Mouse (Mus musculus) forebrain, embryonic 16.5 days (tissue): Measurements from ENCODE around the gene Hs1bp3. TPM values are rescaled to one million over a fixed set of nuclear protein-coding genes. Genes with fewer than 3 reads are reported as not detected.
A peak's percentile ranks its signal among the peaks of the same experiment; 100 is the strongest.

Experiments used
- ATAC-seq: fragments of 200-750 bp; cut with Nextera tagmentation; 2 replicates; pipeline ENCODE4 v1.8.0; 2017; ENCODE audit warnings: mild to moderate bottlenecking, moderate library complexity
- H3K27ac ChIP-seq: fragments of 300-500 bp; sonication (generic); 2 replicates; pipeline ENCODE4 v1.5.1; 2014; ENCODE audit warnings: low read length, control low read depth
- H3K27me3 ChIP-seq: fragments of 300-500 bp; sonication (generic); replicated peaks from 2 replicates; pipeline ENCODE4 v1.6.1; 2014; ENCODE audit warnings: low read length; ENCODE audit not compliant: control insufficient read depth, insufficient read depth
- H3K36me3 ChIP-seq: fragments of 300-500 bp; sonication (generic); 2 replicates; pipeline ENCODE4 v1.6.1; 2014; ENCODE audit not compliant: control insufficient read depth, insufficient read depth
- H3K4me1 ChIP-seq: fragments of 300-500 bp; sonication (generic); replicated peaks from 2 replicates; pipeline ENCODE4 v1.6.1; 2014; ENCODE audit warnings: low read length; ENCODE audit not compliant: control insufficient read depth, insufficient read depth
- H3K4me2 ChIP-seq: fragments of 300-500 bp; sonication (generic); 2 replicates; pipeline ENCODE4 v1.6.1; 2014; ENCODE audit warnings: mild to moderate bottlenecking, low read length, control low read depth
- H3K4me3 ChIP-seq: fragments of 300-500 bp; sonication (generic); replicated peaks from 2 replicates; pipeline ENCODE4 v1.5.1; 2014; ENCODE audit warnings: mild to moderate bottlenecking, low read length, control low read depth
- H3K9ac ChIP-seq: fragments of 300-500 bp; sonication (generic); replicated peaks from 2 replicates; pipeline ENCODE4 v1.6.1; 2014; ENCODE audit warnings: low read depth, low read length, control low read depth
- H3K9me3 ChIP-seq: fragments of 300-500 bp; sonication (generic); 2 replicates; pipeline ENCODE4 v1.6.1; 2016; ENCODE audit warnings: low read length; ENCODE audit not compliant: control insufficient read depth
- WGBS: fragments of 180-500 bp; shearing (Covaris S2); extraction: QIAGEN DNeasy Blood & Tissue Kit; methylation state at CpG from one replicate; pipeline ENCODE4 v1.1.7; 2014; 5-methylcytosine and 5-hydroxymethylcytosine counted together
- polyA plus RNA-seq: library from polyadenylated mRNA; unstranded; fragments of >200 nt; fragmentation: Nextera tagmentation; extraction: Ambion mirVana; gene quantifications from 2 replicates; pipeline ENCODE4 v1.2.1, GENCODE M21; 2015

Gene Hs1bp3
- polyA plus RNA-seq, 1 experiment from 2014 or later: 11.1 TPM

DNA sequence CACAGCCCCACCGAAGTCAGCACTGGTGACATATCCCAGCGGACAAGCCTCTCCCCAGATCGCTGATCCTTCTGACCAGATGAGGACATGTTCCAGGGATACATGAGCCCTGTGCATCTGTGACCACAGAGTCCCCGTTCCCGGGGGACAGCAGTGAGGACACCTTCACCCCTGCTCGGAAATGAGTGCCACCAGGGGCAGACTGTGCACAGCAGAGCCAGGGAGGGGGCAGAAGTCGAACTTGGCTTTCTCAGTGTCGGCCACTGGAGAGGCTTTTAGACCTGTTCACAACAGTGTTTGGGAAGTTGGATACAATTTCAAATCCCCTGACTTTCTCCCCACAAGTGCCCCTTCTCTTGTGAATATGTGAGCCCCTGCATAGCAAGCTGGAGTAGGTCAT, 23.7 kb upstream of the Hs1bp3 start:
- peaks cover 8% of the 10 kb centered on the region for H3K4me1 ChIP-seq
- H3K4me3 ChIP-seq: no peak overlapping the region
- H3K4me2 ChIP-seq: no peak overlapping the region
- no peak overlapping the region for H3K9ac ChIP-seq
- no peaks in the 10 kb centered on the region for H3K36me3 ChIP-seq
- WGBS: 86% methylated on average over 8 of the region's 8 CpGs
- ATAC-seq: no peak
- H3K9me3 ChIP-seq: no peaks in the 10 kb centered on the region
- no peak overlapping the region for H3K27ac ChIP-seq
- no peaks in the 10 kb centered on the region for H3K27me3 ChIP-seq

- Histone ChIP-seq H3K27ac (no peak overlapping the region), H3K27me3 (peaks cover 8% of the 10 kb centered on the region)
- WGBS: 26% methylated on average over 15 of the region's 15 CpGs
Measured at GRCm38 (mm10) chr12:8291157-8291853, 21.9 kb upstream of the Hs1bp3 start.

DNA sequence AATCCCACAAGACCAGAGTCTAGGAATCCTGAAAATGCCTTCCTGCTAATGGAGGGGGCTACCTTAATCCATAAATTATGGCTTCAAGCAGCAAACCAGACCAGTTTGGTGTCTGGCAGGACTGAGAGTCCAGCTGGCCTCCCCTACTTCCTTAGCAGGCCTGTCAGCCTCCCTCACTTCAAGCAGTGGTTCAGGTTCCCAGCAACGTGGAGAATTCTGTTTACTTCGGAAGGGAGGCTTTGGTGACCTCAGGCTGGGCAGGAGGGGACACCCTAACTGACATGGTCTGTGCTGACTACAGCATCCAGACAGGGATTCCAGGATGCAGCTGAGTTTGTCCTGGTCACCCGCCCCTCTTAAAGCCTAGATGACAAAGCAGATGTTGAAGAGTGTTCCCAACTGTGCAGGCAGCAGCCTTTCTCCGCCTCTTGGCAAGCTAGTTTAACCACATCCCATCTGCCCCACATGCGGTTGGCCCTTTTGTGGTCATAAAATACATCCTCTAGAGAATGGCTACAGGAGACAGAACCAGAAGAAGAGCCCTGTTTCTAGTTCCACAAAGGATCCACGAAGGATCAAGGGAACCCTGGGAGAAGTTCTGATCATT, 17.8 kb upstream of the Hs1bp3 start:
- no peak overlapping the region for H3K4me2 ChIP-seq
- H3K4me3 ChIP-seq: no peak overlapping the region
- H3K9ac ChIP-seq: no peak overlapping the region
- no peaks in the 10 kb centered on the region for H3K36me3 ChIP-seq
- H3K27me3 ChIP-seq: peaks cover 43% of the 10 kb centered on the region
- H3K4me1 ChIP-seq: peaks cover 18% of the 10 kb centered on the region
- ATAC-seq: no peak
- H3K9me3 ChIP-seq: no peaks in the 10 kb centered on the region
- H3K27ac ChIP-seq: no peak overlapping the region
- 55% methylated on average over 6 of the region's 6 CpGs for WGBS

More at GRCm38 (mm10) chr12:8291157-8291853, 21.9 kb upstream of the Hs1bp3 start:
- H3K4me3 ChIP-seq: no peak overlapping the region; the same call in 1 of the 2 replicates
- peaks cover 8% of the 10 kb centered on the region for H3K4me1 ChIP-seq
- H3K4me2 ChIP-seq: peak overlapping the region; percentile 43
- H3K36me3 ChIP-seq: no peaks in the 10 kb centered on the region
- ATAC-seq: peak; percentile 70
- no peaks in the 10 kb centered on the region for H3K9me3 ChIP-seq
- no peak overlapping the region for H3K9ac ChIP-seq

DNA sequence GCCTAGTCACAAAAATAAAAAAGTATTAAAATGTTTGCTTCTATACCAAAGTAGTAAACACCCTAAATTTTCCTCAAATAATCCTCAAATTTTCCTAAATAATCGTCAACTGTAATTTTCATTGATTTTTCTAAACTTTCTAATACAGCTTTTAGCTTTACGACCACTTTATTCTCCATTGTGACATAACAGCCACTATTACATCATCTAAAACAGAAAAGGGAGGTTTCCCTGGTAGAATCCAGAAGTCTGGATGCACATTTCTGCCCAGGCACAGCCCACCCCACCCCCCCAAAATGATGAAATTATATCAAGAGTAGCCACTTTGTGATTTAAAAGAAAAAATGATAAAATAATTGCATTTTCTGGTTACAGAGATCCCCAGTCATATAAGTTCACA, 17.1 kb upstream of the Hs1bp3 start:
- WGBS: 79% methylated on average over 2 of the region's 2 CpGs
- Histone ChIP-seq H3K27me3 (peaks cover 51% of the 10 kb centered on the region), H3K4me2 (no peak overlapping the region)

GRCm38 (mm10) chr12:8297586-8298214, 15.5 kb upstream of the Hs1bp3 start:
- no peaks in the 10 kb centered on the region for H3K9me3 ChIP-seq
- peak overlapping the region; percentile 37 for H3K4me3 ChIP-seq
- peak overlapping the region; percentile 56 for H3K4me2 ChIP-seq
- ATAC-seq: peak; percentile 14; the same call in 1 of the 2 replicates
- H3K27me3 ChIP-seq: peaks cover 63% of the 10 kb centered on the region
- H3K4me1 ChIP-seq: peaks cover 22% of the 10 kb centered on the region
- no peak overlapping the region for H3K9ac ChIP-seq
- 5% methylated on average over 34 of the region's 34 CpGs for WGBS
- H3K27ac ChIP-seq: no peak overlapping the region
- H3K36me3 ChIP-seq: no peaks in the 10 kb centered on the region

More for the DNA sequence above, 17.1 kb upstream of the Hs1bp3 start:
- Histone ChIP-seq H3K4me3 (no peak overlapping the region), H3K9ac (no peak overlapping the region), H3K4me1 (peaks cover 14% of the 10 kb centered on the region), H3K27ac (no peak overlapping the region), H3K9me3 (no peaks in the 10 kb centered on the region), H3K36me3 (no peaks in the 10 kb centered on the region)
- ATAC-seq: no peak

- H3K27me3 ChIP-seq: peaks cover 71% of the 10 kb centered on the region
- peak overlapping the region; percentile 37 for H3K4me3 ChIP-seq
- peaks cover 22% of the 10 kb centered on the region for H3K4me1 ChIP-seq
- H3K9ac ChIP-seq: peak overlapping the region; percentile 19; the same call in 1 of the 2 replicates
- H3K36me3 ChIP-seq: no peaks in the 10 kb centered on the region
- WGBS: under 1% methylated on average over 82 of the region's 85 CpGs
- H3K4me2 ChIP-seq: peak overlapping the region; percentile 56
- no peaks in the 10 kb centered on the region for H3K9me3 ChIP-seq
- peak; percentile 2; the same call in 1 of the 2 replicates for ATAC-seq
- no peak overlapping the region for H3K27ac ChIP-seq
Measured at GRCm38 (mm10) chr12:8298361-8299142, 14.7 kb upstream of the Hs1bp3 start.

DNA sequence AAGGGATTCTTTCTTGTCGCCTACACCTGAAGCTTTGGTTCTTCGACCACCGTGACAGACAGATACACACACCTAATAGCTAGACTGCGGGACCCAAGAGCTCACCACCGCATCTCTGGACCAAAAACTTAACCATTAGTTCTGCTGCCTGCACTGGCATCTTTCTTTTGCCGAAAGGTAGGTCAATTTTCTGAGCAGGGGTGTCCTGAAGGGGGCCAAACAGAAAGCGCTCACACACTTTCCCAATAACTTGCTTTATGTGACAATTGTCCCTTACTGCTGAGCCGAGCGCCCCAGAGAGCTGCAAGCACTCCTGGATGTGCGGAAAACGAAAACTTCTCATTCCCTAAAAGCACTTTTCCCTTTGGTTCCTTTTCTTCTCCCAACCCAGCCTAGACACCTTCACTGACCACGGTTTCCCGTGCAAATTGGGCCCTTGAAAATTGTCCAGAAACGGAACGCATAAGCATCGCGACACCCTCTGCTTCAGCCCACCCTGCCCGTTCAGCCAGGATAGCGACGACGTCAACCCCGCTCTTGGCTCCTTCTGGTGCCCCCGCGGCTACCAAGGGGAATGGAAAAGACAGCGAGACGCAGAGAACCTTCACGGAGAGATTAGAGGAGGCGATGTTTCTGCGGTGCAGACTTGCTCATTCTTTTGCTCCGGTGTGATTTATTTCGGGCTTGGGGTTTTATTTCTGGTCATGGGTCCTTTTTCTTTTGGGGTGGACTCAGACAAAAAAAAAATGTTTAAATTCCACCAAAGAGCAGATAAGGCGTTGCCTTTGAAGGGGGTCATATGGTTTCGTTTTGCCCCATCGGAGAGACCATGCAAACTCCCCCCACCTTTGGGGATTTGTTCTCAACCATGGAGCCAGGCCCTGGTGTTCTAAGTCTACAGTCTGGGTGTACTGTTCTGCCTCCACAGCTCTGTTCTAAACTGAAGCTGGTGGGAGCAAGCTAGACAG, 13.8 kb upstream of the Hs1bp3 start:
- no peaks in the 10 kb centered on the region for H3K36me3 ChIP-seq
- no peak for ATAC-seq
- H3K27ac ChIP-seq: no peak overlapping the region
- H3K9me3 ChIP-seq: no peaks in the 10 kb centered on the region
- peaks cover 79% of the 10 kb centered on the region for H3K27me3 ChIP-seq
- H3K4me3 ChIP-seq: no peak overlapping the region
- H3K4me1 ChIP-seq: peaks cover 22% of the 10 kb centered on the region
- 3% methylated on average over 34 of the region's 34 CpGs for WGBS
- no peak overlapping the region for H3K9ac ChIP-seq
- no peak overlapping the region for H3K4me2 ChIP-seq

GRCm38 (mm10) chr12:8300111-8300480, 13.1 kb upstream of the Hs1bp3 start:
- Histone ChIP-seq H3K36me3 (no peaks in the 10 kb centered on the region), H3K4me3 (no peak overlapping the region), H3K9me3 (no peaks in the 10 kb centered on the region), H3K9ac (no peak overlapping the region), H3K4me2 (no peak overlapping the region), H3K27me3 (peaks cover 84% of the 10 kb centered on the region), H3K27ac (no peak overlapping the region), H3K4me1 (peaks cover 22% of the 10 kb centered on the region)
- WGBS: 13% methylated on average over 10 of the region's 10 CpGs
- no peak for ATAC-seq
